In genomic region chr2:126601918-126602600, GRCm38 (mm10) we compare ENCODE assay signal across 21 mouse cellular contexts. TPM values are rescaled to one million over a fixed set of nuclear protein-coding genes. Genes with fewer than 3 reads are reported as not detected.
A peak's percentile ranks its signal among the peaks of the same experiment; 100 is the strongest.
DNase-seq lines count a peak whose midpoint lies in the region; ATAC-seq and TF ChIP-seq lines count a peak whose summit lies in the region.
"Had no signal": no experiment of that assay in that cellular context is flagged by ENCODE, and none has a peak within 500 bp of the region (broad histone marks: within the 10 kb centered on the region; RNA-seq: fewer than 3 reads in every experiment).

No protein-coding gene starts in this region.

- ATAC-seq in liver, embryonic 15.5 days (ENCODE audit: insufficient read depth), result no peak
- ATAC-seq in liver, embryonic 11.5 days (replicated peaks; ENCODE audit: low FRiP score), result no peak
- peak; percentile 60 for ATAC-seq in megakaryocyte, adult 5-6 weeks (ENCODE audit: poor library complexity, severe bottlenecking)
- ATAC-seq in neutrophil, adult 5-6 weeks (ENCODE audit: extremely low read depth, insufficient number of reproducible peaks, low FRiP score, poor library complexity, severe bottlenecking), result peak; percentile 44
- ATAC-seq: intestine, embryonic 16.5 days; midbrain, embryonic 16.5 days had no signal

- peaks cover 20% of the 10 kb centered on the region for H3K4me1 ChIP-seq in liver, embryonic 15.5 days (replicated peaks)
- H3K4me1 ChIP-seq in liver, embryonic 11.5 days (replicated peaks; ENCODE audit: control insufficient read depth, insufficient read depth, low read length), result 0 out of 2 replicates have a peak, but pooled peaks cover 2% of the 10 kb centered on the region
- H3K4me1 ChIP-seq in MEL (ENCODE audit: control insufficient read depth in 1 of 2, insufficient read depth in 2 of 2, low read length in 2 of 2), result peaks cover 11 to 22% of the 10 kb centered on the region in 2 experiments
- H3K4me1 ChIP-seq: hindbrain, embryonic 15.5 days had no signal

- no peaks in the 10 kb centered on the region for H3K79me2 ChIP-seq in MEL (ENCODE audit: control insufficient read depth, insufficient read depth, low read length, poor library complexity)

- H3K27me3 ChIP-seq in liver, embryonic 15.5 days, result peaks cover 5% of the 10 kb centered on the region; the same call in 1 of the 2 replicates
- peaks cover 2% of the 10 kb centered on the region; the same call in 1 of the 2 replicates for H3K27me3 ChIP-seq in liver, embryonic 11.5 days (replicated peaks; ENCODE audit: control insufficient read depth, insufficient read depth, low read length)
- no peaks in the 10 kb centered on the region for H3K27me3 ChIP-seq in MEL (ENCODE audit: control insufficient read depth in 1 of 2, insufficient read depth in 2 of 2, low read length in 2 of 2)
- H3K27me3 ChIP-seq: forebrain, embryonic 12.5 days; hindbrain, embryonic 15.5 days had no signal

- peak; percentile 39 to 56; a peak in 2 of 4 replicates for TF ChIP-seq EP300 in MEL (IDR thresholded peaks at IDR 0.05; ENCODE audit: low read depth in 1 of 2, low read length in 2 of 2)

- no peak for TF ChIP-seq POLR2A in MEL (IDR thresholded peaks at IDR 0.05; ENCODE audit: control insufficient read depth in 1 of 2, insufficient read depth in 1 of 2, low read depth in 1 of 2, low read length in 2 of 2, poor library complexity in 1 of 2)

- TF ChIP-seq RAD21 in MEL (IDR thresholded peaks at IDR 0.05; ENCODE audit: low read depth, low read length), result no peak

- no peaks in the 10 kb centered on the region for H3K9me3 ChIP-seq in liver, embryonic 15.5 days (replicated peaks)
- H3K9me3 ChIP-seq in liver, embryonic 11.5 days (ENCODE audit: control insufficient read depth, low read length), result no peaks in the 10 kb centered on the region
- H3K9me3 ChIP-seq in MEL (replicated peaks; ENCODE audit: insufficient read depth, low read length), result no peaks in the 10 kb centered on the region
- H3K9me3 ChIP-seq: embryonic facial prominence, embryonic 10.5 days; forebrain, embryonic 12.5 days; heart, embryonic 13.5 days; hindbrain, embryonic 15.5 days had no signal

- no peak overlapping the region for H3K9ac ChIP-seq in liver, embryonic 15.5 days
- no peak overlapping the region for H3K9ac ChIP-seq in liver, embryonic 11.5 days (ENCODE audit: low read depth, low read length)
- H3K9ac ChIP-seq in MEL (ENCODE audit: control insufficient read depth, low read depth, low read length, poor library complexity, severe bottlenecking), result peak overlapping the region; percentile 63
- H3K9ac ChIP-seq: forebrain, embryonic 12.5 days; heart, embryonic 13.5 days; hindbrain, embryonic 15.5 days; liver, embryonic 14.5 days had no signal

- WGBS in liver, embryonic 15.5 days (ENCODE audit: insufficient replicate concordance), result 26% methylated on average over 14 of the region's 14 CpGs
- 57% methylated on average over 14 of the region's 14 CpGs for WGBS in liver, embryonic 11.5 days

- TF ChIP-seq CTCF in MEL (IDR thresholded peaks at IDR 0.05 in 2 of 3, conservative IDR thresholded peaks at IDR 0.05 in 1 of 3; ENCODE audit: control insufficient read depth in 1 of 3, insufficient read depth in 1 of 3, low read depth in 2 of 3, low read length in 3 of 3, poor library complexity in 1 of 3, severe bottlenecking in 1 of 3), result no peak
- TF ChIP-seq CTCF in left cerebral cortex, adult 2 months (IDR thresholded peaks at IDR 0.05), result no peak

- no peak for DNase-seq in liver, embryonic 11.5 days (ENCODE audit: low spot score)
- DNase-seq in MEL (ENCODE audit: low read depth, low spot score) (peak; percentile 79), MN1 (ENCODE audit: low spot score) (no peak)
- DNase-seq in left cerebral cortex, adult 2 months (ENCODE audit: extremely low spot score in 1 of 2, low spot score in 2 of 2), result no peak
- DNase-seq in right cerebral cortex, postnatal 4 days, result no peak
- DNase-seq: adrenal gland, adult 8-10 months; gastrocnemius, adult 2 months; heart, adult 11 months; kidney, postnatal 4 days; lung, postnatal 10 days had no signal

- no peaks in the 10 kb centered on the region for H3K36me3 ChIP-seq in liver, embryonic 15.5 days (replicated peaks)
- no peaks in the 10 kb centered on the region for H3K36me3 ChIP-seq in liver, embryonic 11.5 days (ENCODE audit: control insufficient read depth, insufficient read depth, low read length)
- peaks cover 0 to 7% of the 10 kb centered on the region in 2 experiments; a peak in 2 of 4 replicates for H3K36me3 ChIP-seq in MEL (ENCODE audit: control insufficient read depth in 1 of 2, insufficient read depth in 2 of 2, low read length in 2 of 2)
- H3K36me3 ChIP-seq: embryonic facial prominence, embryonic 10.5 days; forebrain, embryonic 12.5 days; heart, embryonic 13.5 days; hindbrain, embryonic 15.5 days had no signal

- H3K4me3 ChIP-seq in liver, embryonic 15.5 days (replicated peaks), result no peak overlapping the region
- no peak overlapping the region for H3K4me3 ChIP-seq in liver, embryonic 11.5 days (ENCODE audit: low read depth, low read length)
- H3K4me3 ChIP-seq in MEL (ENCODE audit: control insufficient read depth in 1 of 2, insufficient read depth in 1 of 2, low read depth in 2 of 2, low read length in 2 of 2), result peak overlapping the region; percentile 49 to 59
- H3K4me3 ChIP-seq in left cerebral cortex, adult 2 months, result no peak overlapping the region
- H3K4me3 ChIP-seq: embryonic facial prominence, embryonic 10.5 days; forebrain, embryonic 12.5 days; gastrocnemius, adult 2 months; heart, embryonic 13.5 days; hindbrain, embryonic 15.5 days had no signal

- no peak overlapping the region for H3K4me2 ChIP-seq in liver, embryonic 15.5 days
- H3K4me2 ChIP-seq in liver, embryonic 11.5 days, result no peak overlapping the region
- H3K4me2 ChIP-seq: forebrain, embryonic 12.5 days; heart, embryonic 13.5 days; hindbrain, embryonic 15.5 days had no signal

- intact Hi-C loops in left cerebral cortex, adult 2 months (cut with DNase I), result no loop called here

- 0 out of 2 replicates have a peak overlapping the region, but pooled peaks have one; percentile 21 for H3K27ac ChIP-seq in liver, embryonic 15.5 days (replicated peaks)
- H3K27ac ChIP-seq in liver, embryonic 11.5 days (ENCODE audit: low read depth, low read length), result no peak overlapping the region
- H3K27ac ChIP-seq in MEL (ENCODE audit: control insufficient read depth, low read depth, low read length), result peak overlapping the region; percentile 55
- no peak overlapping the region for H3K27ac ChIP-seq in left cerebral cortex, adult 2 months
- H3K27ac ChIP-seq: embryonic facial prominence, embryonic 10.5 days; forebrain, embryonic 12.5 days; gastrocnemius, adult 2 months; heart, embryonic 13.5 days; hindbrain, embryonic 15.5 days; liver, embryonic 14.5 days had no signal

TF ChIP-seq in MEL, 35 proteins besides CTCF, POLR2A, EP300 and RAD21:
- TF ChIP-seq TAL1 (IDR thresholded peaks at IDR 0.05; ENCODE audit: low read length) (peak; percentile 50; the same call in 1 of the 2 replicates), MYC (IDR thresholded peaks at IDR 0.05; ENCODE audit: low read depth, low read length) (0 out of 2 replicates have a peak, but pooled peaks have one; percentile 48), SIN3A (IDR thresholded peaks at IDR 0.05; ENCODE audit: low read length) (peak; percentile 87), MXI1 (IDR thresholded peaks at IDR 0.05; ENCODE audit: low read depth, low read length) (peak; percentile 93), ZMIZ1 (IDR thresholded peaks at IDR 0.05; ENCODE audit: low read depth, low read length) (no peak), ELF1 (IDR thresholded peaks at IDR 0.05; ENCODE audit: low read depth, low read length) (0 out of 2 replicates have a peak, but pooled peaks have one; percentile 12), GATA1 (IDR thresholded peaks at IDR 0.05; ENCODE audit: low read depth, low read length) (peak; percentile 32; the same call in 1 of the 2 replicates), CHD1 (IDR thresholded peaks at IDR 0.05; ENCODE audit: low read depth, low read length) (no peak), ETS1 (IDR thresholded peaks at IDR 0.05; ENCODE audit: low read depth, low read length) (peak; percentile 96), TCF12 (IDR thresholded peaks at IDR 0.05; ENCODE audit: low read depth, low read length) (0 out of 2 replicates have a peak, but pooled peaks have one; percentile 5), BHLHE40 (IDR thresholded peaks at IDR 0.05; ENCODE audit: borderline replicate concordance, low read depth, low read length) (peak; percentile 89)

RNA-seq across cellular contexts. Expression of gene Hdc, which starts 17.0 kb away (rescaled TPM):
- polyA plus RNA-seq in liver, embryonic 15.5 days (2015; fragmentation: Nextera tagmentation; extraction: Ambion mirVana), result 7.3 and 7.8 TPM in 2 replicates
- 7.4 and 9.4 TPM in 2 replicates for polyA plus RNA-seq in liver, embryonic 11.5 days (2014; fragmentation: Nextera tagmentation; extraction: Ambion mirVana)
- total RNA-seq in MEL (2012; rRNA removed), result 2.2 and 2.8 TPM in 2 replicates
- polyA plus RNA-seq in MEL (2012; ENCODE audit: insufficient read depth in 1 of 2, insufficient read length in 2 of 2, low read depth in 1 of 2, low replicate concordance in 2 of 2, missing spikeins in 1 of 2), result 1 to 10 TPM in 1 of 2 experiments, not detected in 1; 5.5 TPM
- total RNA-seq in megakaryocyte, adult 5-6 weeks (2015), result 21.5 and 30.3 TPM in 2 replicates
- 42.8 and 48.0 TPM in 2 replicates for total RNA-seq in megakaryocyte, adult 5-6 weeks (2017)
- 364 and 376 TPM in 2 replicates for total RNA-seq in neutrophil, adult 5-6 weeks (2017)
- total RNA-seq in left cerebral cortex, adult 2 months (2021), result 1 to 10 TPM; 1.9 to 2.0 TPM

RNA-seq across cellular contexts. Expression of gene Slc27a2, which starts 49.9 kb away (rescaled TPM):
- polyA plus RNA-seq in liver, embryonic 15.5 days (2015; fragmentation: Nextera tagmentation; extraction: Ambion mirVana), result 108 and 125 TPM in 2 replicates
- 39.0 and 39.6 TPM in 2 replicates for polyA plus RNA-seq in liver, embryonic 11.5 days (2014; fragmentation: Nextera tagmentation; extraction: Ambion mirVana)
- total RNA-seq in MEL (2012; rRNA removed), result not detected in 2 replicates
- not detected for polyA plus RNA-seq in MEL (2012; ENCODE audit: insufficient read depth in 1 of 2, insufficient read length in 2 of 2, low read depth in 1 of 2, low replicate concordance in 2 of 2, missing spikeins in 1 of 2)
- not detected in 2 replicates for total RNA-seq in megakaryocyte, adult 5-6 weeks (2015)
- total RNA-seq in megakaryocyte, adult 5-6 weeks (2017), result 0.07 and 0.53 TPM in 2 replicates
- total RNA-seq in neutrophil, adult 5-6 weeks (2017), result 1.4 and 2.8 TPM in 2 replicates
- 1 to 10 TPM; 7.4 to 8.3 TPM for total RNA-seq in left cerebral cortex, adult 2 months (2021)
- total RNA-seq: gastrocnemius, adult 2 months had no signal
- polyA plus RNA-seq: limb, embryonic 11.5 days had no signal

Comparison
In these comparisons a context has a peak if more than half of its experiments do, and no peak if none do; other contexts are left out.
1. H3K27ac ChIP-seq: peak in liver, embryonic 15.5 days (single experiment) and MEL (single experiment); none in liver, embryonic 11.5 days (single experiment) and left cerebral cortex, adult 2 months (single experiment).
2. ATAC-seq: peak in megakaryocyte, adult 5-6 weeks (single experiment) and neutrophil, adult 5-6 weeks (single experiment); none in liver, embryonic 15.5 days (single experiment) and liver, embryonic 11.5 days (single experiment).
3. H3K4me3 ChIP-seq: peak in MEL (2 of 2); none in liver, embryonic 15.5 days (single experiment), liver, embryonic 11.5 days (single experiment) and left cerebral cortex, adult 2 months (single experiment).